14 mouse cellular contexts compared by ENCODE assay signal in the genomic region with DNA sequence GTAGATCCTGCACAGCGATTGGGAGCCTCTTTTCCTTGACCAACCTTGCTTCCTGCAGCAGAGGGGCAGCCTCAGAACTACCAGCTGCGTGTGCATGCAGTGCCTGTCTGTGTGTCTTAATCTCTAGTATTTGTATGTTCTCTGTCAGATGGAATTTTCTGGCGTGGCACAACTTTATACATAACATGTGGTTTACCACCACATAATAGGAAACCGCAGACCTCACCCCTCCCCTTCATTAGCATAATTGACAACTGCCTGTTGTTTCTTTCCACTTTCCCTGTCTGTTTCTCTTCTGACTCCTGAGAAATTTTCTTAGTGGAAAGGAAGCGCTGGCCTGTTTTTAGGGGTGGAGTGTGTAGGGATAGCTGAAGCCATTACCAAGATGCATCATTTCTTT. TPM values are rescaled to one million over a fixed set of nuclear protein-coding genes. Genes with fewer than 3 reads are reported as not detected.
DNase-seq lines count a peak whose midpoint lies in the region; ATAC-seq lines count a peak whose summit lies in the region.
"Had no signal": no experiment of that assay in that cellular context is flagged by ENCODE, and none has a peak within 500 bp of the region (broad histone marks: within the 10 kb centered on the region; RNA-seq: fewer than 3 reads in every experiment).

No protein-coding gene starts in this region.

- 57% methylated on average over 5 of the region's 5 CpGs for WGBS in heart, embryonic 12.5 days
- WGBS in embryonic facial prominence, embryonic 14.5 days: 43% methylated on average over 5 of the region's 5 CpGs
- WGBS in forebrain, embryonic 15.5 days: 50% methylated on average over 5 of the region's 5 CpGs

- no peak for ATAC-seq in heart, embryonic 12.5 days (ENCODE audit: insufficient number of reproducible peaks, low FRiP score)
- ATAC-seq in embryonic facial prominence, embryonic 14.5 days (ENCODE audit: low read depth): no peak
- ATAC-seq in forebrain, embryonic 15.5 days (replicated peaks): no peak
- ATAC-seq: forebrain, embryonic 13.5 days; intestine, embryonic 15.5 days had no signal

- H3K9ac ChIP-seq in heart, embryonic 12.5 days: no peak overlapping the region
- no peak overlapping the region for H3K9ac ChIP-seq in embryonic facial prominence, embryonic 14.5 days (ENCODE audit: low read depth, low read length)
- no peak overlapping the region for H3K9ac ChIP-seq in forebrain, embryonic 15.5 days (replicated peaks)
- H3K9ac ChIP-seq: forebrain, embryonic 13.5 days; intestine, embryonic 15.5 days; kidney, embryonic 15.5 days; liver, embryonic 14.5 days had no signal

- H3K4me3 ChIP-seq in heart, embryonic 12.5 days: no peak overlapping the region
- H3K4me3 ChIP-seq in embryonic facial prominence, embryonic 14.5 days (ENCODE audit: low read depth, low read length): no peak overlapping the region
- H3K4me3 ChIP-seq in forebrain, embryonic 15.5 days: no peak overlapping the region
- H3K4me3 ChIP-seq: forebrain, embryonic 13.5 days; intestine, embryonic 15.5 days; kidney, embryonic 15.5 days; limb, embryonic 10.5 days had no signal

- peaks cover 18% of the 10 kb centered on the region for H3K36me3 ChIP-seq in heart, embryonic 12.5 days
- H3K36me3 ChIP-seq in embryonic facial prominence, embryonic 14.5 days (ENCODE audit: control insufficient read depth, insufficient read depth, low read length): peaks cover 20% of the 10 kb centered on the region; the same call in 1 of the 2 replicates
- H3K36me3 ChIP-seq in forebrain, embryonic 15.5 days: 0 out of 2 replicates have a peak, but pooled peaks cover 7% of the 10 kb centered on the region

- H3K4me2 ChIP-seq in heart, embryonic 12.5 days: peak overlapping the region; percentile 20; the same call in 1 of the 2 replicates
- H3K4me2 ChIP-seq in embryonic facial prominence, embryonic 14.5 days (ENCODE audit: low read depth, low read length): no peak overlapping the region
- no peak overlapping the region for H3K4me2 ChIP-seq in forebrain, embryonic 15.5 days (replicated peaks)
- H3K4me2 ChIP-seq: forebrain, embryonic 13.5 days; intestine, embryonic 15.5 days; kidney, embryonic 15.5 days had no signal

- H3K27ac ChIP-seq in heart, embryonic 12.5 days (ENCODE audit: poor library complexity, severe bottlenecking): no peak overlapping the region
- no peak overlapping the region for H3K27ac ChIP-seq in embryonic facial prominence, embryonic 14.5 days (replicated peaks; ENCODE audit: low read depth, low read length)
- H3K27ac ChIP-seq in forebrain, embryonic 15.5 days (replicated peaks): no peak overlapping the region
- H3K27ac ChIP-seq: forebrain, embryonic 13.5 days; intestine, embryonic 15.5 days; kidney, embryonic 15.5 days; limb, embryonic 10.5 days; liver, embryonic 14.5 days had no signal

- H3K9me3 ChIP-seq in heart, embryonic 12.5 days (replicated peaks): no peaks in the 10 kb centered on the region
- H3K9me3 ChIP-seq in embryonic facial prominence, embryonic 14.5 days (ENCODE audit: control insufficient read depth, low read length): no peaks in the 10 kb centered on the region
- H3K9me3 ChIP-seq in forebrain, embryonic 15.5 days: no peaks in the 10 kb centered on the region
- H3K9me3 ChIP-seq: forebrain, embryonic 13.5 days; intestine, embryonic 15.5 days; kidney, embryonic 15.5 days; limb, embryonic 10.5 days had no signal

- no peaks in the 10 kb centered on the region for H3K27me3 ChIP-seq in heart, embryonic 12.5 days (replicated peaks)
- no peaks in the 10 kb centered on the region for H3K27me3 ChIP-seq in embryonic facial prominence, embryonic 14.5 days (replicated peaks; ENCODE audit: control insufficient read depth, insufficient read depth, low read length)
- H3K27me3 ChIP-seq in forebrain, embryonic 15.5 days: no peaks in the 10 kb centered on the region
- H3K27me3 ChIP-seq: forebrain, embryonic 13.5 days; intestine, embryonic 15.5 days; kidney, embryonic 15.5 days had no signal

- DNase-seq in heart, adult 9 months (ENCODE audit: low spot score in 2 of 2): no peak
- peak; percentile 57 for DNase-seq in thymus, postnatal 0 days (ENCODE audit: low spot score)
- DNase-seq in thymus, adult 18-20 months: no peak
- DNase-seq in embryonic facial prominence, embryonic 14.5 days (ENCODE audit: low spot score): peak; percentile 61
- DNase-seq in thymus, postnatal 25 days: peak; percentile 19
- DNase-seq in layer of hippocampus, postnatal 25 days (ENCODE audit: extremely low spot score in 1 of 2, low spot score in 1 of 2): no peak
- DNase-seq: midbrain, embryonic 14.5 days had no signal

- peaks cover 49% of the 10 kb centered on the region for H3K4me1 ChIP-seq in heart, embryonic 12.5 days (replicated peaks)
- H3K4me1 ChIP-seq in embryonic facial prominence, embryonic 14.5 days (ENCODE audit: control insufficient read depth, insufficient read depth, low read length): no peaks in the 10 kb centered on the region; the same call in 1 of the 2 replicates
- H3K4me1 ChIP-seq in forebrain, embryonic 15.5 days: peaks cover 14% of the 10 kb centered on the region
- H3K4me1 ChIP-seq: intestine, embryonic 15.5 days had no signal

RNA-seq across cellular contexts. Expression of gene Ctnnbip1, which starts 23.9 kb away (rescaled TPM):
- 38.5 and 39.3 TPM in 2 replicates for polyA plus RNA-seq in heart, embryonic 12.5 days (2016; fragmentation: Nextera tagmentation; extraction: Ambion mirVana)
- polyA plus RNA-seq in thymus, postnatal 0 days (2015; fragmentation: Nextera tagmentation; extraction: Ambion mirVana): 25.6 and 28.3 TPM in 2 replicates
- polyA plus RNA-seq in embryonic facial prominence, embryonic 14.5 days (2014; fragmentation: Nextera tagmentation; extraction: Ambion mirVana): 68.7 and 81.8 TPM in 2 replicates
- 98.1 and 113 TPM in 2 replicates for polyA plus RNA-seq in forebrain, embryonic 15.5 days (2015; fragmentation: Nextera tagmentation; extraction: Ambion mirVana)
- total RNA-seq in layer of hippocampus, postnatal 25 days (2021): 10 to 100 TPM; 39.5 to 41.1 TPM

RNA-seq across cellular contexts. Expression of gene Clstn1, which starts 44.3 kb away (rescaled TPM):
- 38.3 and 38.9 TPM in 2 replicates for polyA plus RNA-seq in heart, embryonic 12.5 days (2016; fragmentation: Nextera tagmentation; extraction: Ambion mirVana)
- 20.4 and 21.1 TPM in 2 replicates for polyA plus RNA-seq in thymus, postnatal 0 days (2015; fragmentation: Nextera tagmentation; extraction: Ambion mirVana)
- 51.4 and 52.0 TPM in 2 replicates for polyA plus RNA-seq in embryonic facial prominence, embryonic 14.5 days (2014; fragmentation: Nextera tagmentation; extraction: Ambion mirVana)
- polyA plus RNA-seq in forebrain, embryonic 15.5 days (2015; fragmentation: Nextera tagmentation; extraction: Ambion mirVana): 107 and 111 TPM in 2 replicates
- total RNA-seq in layer of hippocampus, postnatal 25 days (2021): 100 to 1,000 TPM; 782 to 866 TPM

RNA-seq across cellular contexts. Expression of gene Lzic, which starts 56.9 kb away (rescaled TPM):
- 32.1 and 40.9 TPM in 2 replicates for polyA plus RNA-seq in heart, embryonic 12.5 days (2016; fragmentation: Nextera tagmentation; extraction: Ambion mirVana)
- 62.8 and 66.6 TPM in 2 replicates for polyA plus RNA-seq in thymus, postnatal 0 days (2015; fragmentation: Nextera tagmentation; extraction: Ambion mirVana)
- 45.1 and 48.1 TPM in 2 replicates for polyA plus RNA-seq in embryonic facial prominence, embryonic 14.5 days (2014; fragmentation: Nextera tagmentation; extraction: Ambion mirVana)
- 47.9 and 51.0 TPM in 2 replicates for polyA plus RNA-seq in forebrain, embryonic 15.5 days (2015; fragmentation: Nextera tagmentation; extraction: Ambion mirVana)
- 10 to 100 TPM; 19.5 to 21.5 TPM for total RNA-seq in layer of hippocampus, postnatal 25 days (2021)

RNA-seq across cellular contexts. Expression of gene Nmnat1, which starts 56.9 kb away (rescaled TPM):
- polyA plus RNA-seq in heart, embryonic 12.5 days (2016; fragmentation: Nextera tagmentation; extraction: Ambion mirVana): 12.0 and 14.0 TPM in 2 replicates
- 13.4 and 15.3 TPM in 2 replicates for polyA plus RNA-seq in thymus, postnatal 0 days (2015; fragmentation: Nextera tagmentation; extraction: Ambion mirVana)
- 7.2 and 8.9 TPM in 2 replicates for polyA plus RNA-seq in embryonic facial prominence, embryonic 14.5 days (2014; fragmentation: Nextera tagmentation; extraction: Ambion mirVana)
- 10.5 and 12.8 TPM in 2 replicates for polyA plus RNA-seq in forebrain, embryonic 15.5 days (2015; fragmentation: Nextera tagmentation; extraction: Ambion mirVana)
- total RNA-seq in layer of hippocampus, postnatal 25 days (2021): 1 to 10 TPM; 8.0 to 8.4 TPM

Comparison
In these comparisons a context has a peak if more than half of its experiments do, and no peak if none do; other contexts are left out.
1. DNase-seq: peak in thymus, postnatal 0 days (single experiment), embryonic facial prominence, embryonic 14.5 days (single experiment) and thymus, postnatal 25 days (single experiment); none in heart, adult 9 months (0 of 2), thymus, adult 18-20 months (0 of 2) and layer of hippocampus, postnatal 25 days (0 of 2).